Mouse (Mus musculus) E14TG2a.4 (cell line): ENCODE data around the gene Btd.

Source experiments
- CTCF ChIP-seq: conservative IDR thresholded peaks from 2 replicates; pipeline ENCODE4 v1.5.1; 2014; ENCODE audit warnings: low read length
- POU5F1 ChIP-seq: IDR thresholded peaks from 2 replicates; pipeline ENCODE4 v1.6.1; 2014; ENCODE audit warnings: low read length, borderline replicate concordance

DNA sequence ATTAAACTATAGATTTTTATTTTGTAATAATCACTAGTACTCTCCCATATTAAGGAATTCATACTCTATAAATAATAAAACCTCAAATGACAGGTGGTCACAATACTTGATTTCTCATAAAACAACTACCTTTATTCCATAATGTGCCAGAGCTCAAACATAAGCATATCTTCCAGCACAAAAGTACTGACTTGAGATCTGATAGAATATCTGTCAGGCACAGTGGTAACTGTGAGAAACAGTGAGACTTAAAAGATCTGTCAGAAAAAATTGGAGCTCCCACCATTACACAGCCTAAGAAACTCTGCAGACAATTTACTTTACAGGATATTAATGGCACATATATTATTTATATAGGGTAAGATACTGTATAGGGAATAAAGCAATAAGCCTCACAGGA lies 74.8 kb downstream of the Btd start:
- no peak for TF ChIP-seq CTCF
- TF ChIP-seq POU5F1: no peak
